Mouse (Mus musculus) embryonic fibroblast, embryonic 13.5 days (primary cell): Measurements from ENCODE around the gene Zbtb34. TPM values are rescaled to one million over a fixed set of nuclear protein-coding genes. Genes with fewer than 3 reads are reported as not detected.

Experiments used
- H3K27ac ChIP-seq: 2 replicates; pipeline ENCODE4 v1.5.1; 2012; ENCODE audit warnings: low read length, control low read depth, inconsistent platforms; ENCODE audit not compliant: insufficient read depth
- H3K4me1 ChIP-seq: 2 replicates; pipeline ENCODE4 v1.6.1; 2011; ENCODE audit warnings: low read length; ENCODE audit not compliant: control insufficient read depth, insufficient read depth
- H3K4me3 ChIP-seq: 2 replicates; pipeline ENCODE4 v1.5.1; 2011; ENCODE audit warnings: mild to moderate bottlenecking, control low read depth, low read length; ENCODE audit not compliant: insufficient read depth
- CTCF ChIP-seq: IDR thresholded peaks from 2 replicates; pipeline ENCODE4 v1.5.1; 2011; ENCODE audit warnings: mild to moderate bottlenecking, control low read depth, low read length, moderate library complexity, borderline replicate concordance; ENCODE audit not compliant: insufficient read depth
- POLR2A ChIP-seq: IDR thresholded peaks from 2 replicates; pipeline ENCODE4 v1.6.1; 2011; ENCODE audit warnings: low read depth, mild to moderate bottlenecking, control low read depth, low read length, moderate library complexity
- polyA plus RNA-seq: library from polyadenylated mRNA; stranded (reverse); fragments of >200 nt; gene quantifications from 2 replicates; pipeline ENCODE4 v1.2.4, GENCODE M21; 2011; ENCODE audit warnings: low read depth; ENCODE audit not compliant: missing spikeins, insufficient read length

Gene Zbtb34
- polyA plus RNA-seq, 1 experiment = 11.0 TPM

GRCm38 (mm10) chr2:33436035-33436580 lies 5.0 kb upstream of the Zbtb34 start:
- Histone ChIP-seq H3K4me3 (no peak overlapping the region), H3K4me1 (peaks cover 6% of the 10 kb centered on the region; the same call in 1 of the 2 replicates), H3K27ac (no peak overlapping the region)
- no peak for TF ChIP-seq CTCF
- TF ChIP-seq POLR2A = no peak

GRCm38 (mm10) chr2:33435036-33435650 lies 4.0 kb upstream of the Zbtb34 start:
- Histone ChIP-seq H3K4me3 (no peak overlapping the region), H3K4me1 (peaks cover 6% of the 10 kb centered on the region; the same call in 1 of the 2 replicates), H3K27ac (no peak overlapping the region)
- no peak for TF ChIP-seq CTCF
- no peak for TF ChIP-seq POLR2A

GRCm38 (mm10) chr2:33432877-33433276 lies 1.8 kb upstream of the Zbtb34 start:
- H3K4me1 ChIP-seq = peaks cover 12% of the 10 kb centered on the region; the same call in 1 of the 2 replicates
- no peak overlapping the region for H3K27ac ChIP-seq
- TF ChIP-seq CTCF = peak; percentile 16; the same call in 1 of the 2 replicates
- TF ChIP-seq POLR2A = no peak
- H3K4me3 ChIP-seq = no peak overlapping the region

- Histone ChIP-seq H3K4me1 (peaks cover 8% of the 10 kb centered on the region; the same call in 1 of the 2 replicates), H3K27ac (peak overlapping the region; percentile 12), H3K4me3 (peak overlapping the region; percentile 99)
- TF ChIP-seq CTCF (no peak), POLR2A (no peak; the same call in 1 of the 2 replicates)
These were observed 898 bp downstream of the Zbtb34 start for GRCm38 (mm10) chr2:33430081-33430770.

- Histone ChIP-seq H3K4me1 (peaks cover 8% of the 10 kb centered on the region; the same call in 1 of the 2 replicates), H3K4me3 (0 out of 2 replicates have a peak overlapping the region, but pooled peaks have one; percentile 2), H3K27ac (no peak overlapping the region)
- TF ChIP-seq POLR2A (no peak), CTCF (no peak)
These were observed 1.8 kb downstream of the Zbtb34 start for GRCm38 (mm10) chr2:33429339-33429738.

- Histone ChIP-seq H3K4me3 (no peak overlapping the region), H3K4me1 (peaks cover 8% of the 10 kb centered on the region; the same call in 1 of the 2 replicates), H3K27ac (no peak overlapping the region)
- TF ChIP-seq CTCF = no peak
These were observed 4.3 kb downstream of the Zbtb34 start for GRCm38 (mm10) chr2:33426640-33427398.

GRCm38 (mm10) chr2:33417454-33417853 lies 13.7 kb downstream of the Zbtb34 start:
- Histone ChIP-seq H3K4me3 (no peak overlapping the region), H3K27ac (no peak overlapping the region), H3K4me1 (no peaks in the 10 kb centered on the region; the same call in 1 of the 2 replicates)
- TF ChIP-seq POLR2A (no peak), CTCF (no peak)

GRCm38 (mm10) chr2:33414019-33414418 lies 17.1 kb downstream of the Zbtb34 start:
- Histone ChIP-seq H3K27ac (no peak overlapping the region), H3K4me3 (no peak overlapping the region), H3K4me1 (no peaks in the 10 kb centered on the region)
- TF ChIP-seq CTCF (no peak), POLR2A (no peak)

- Histone ChIP-seq H3K4me3 (no peak overlapping the region), H3K4me1 (no peaks in the 10 kb centered on the region), H3K27ac (no peak overlapping the region)
- TF ChIP-seq POLR2A = no peak
- no peak for TF ChIP-seq CTCF
These were observed 19.0 kb downstream of the Zbtb34 start for GRCm38 (mm10) chr2:33412111-33412510.
